Mouse (Mus musculus) megakaryocyte, adult 5-6 weeks (primary cell): ENCODE results near the gene Unc5c. TPM values are rescaled to one million over a fixed set of nuclear protein-coding genes. Genes with fewer than 3 reads are reported as not detected.
A peak's percentile ranks its signal among the peaks of the same experiment; 100 is the strongest.

Source experiments
- ATAC-seq: 2 replicates; pipeline ENCODE4 v1.8.0; 2016; ENCODE audit warnings: mild to moderate bottlenecking, inconsistent platforms; ENCODE audit not compliant: poor library complexity, severe bottlenecking
- total RNA-seq, 2 experiments: library from RNA; stranded (forward) in 1 of 2; stranded (reverse) in 1 of 2; fragments of 153-499, 151-499 nt in 1 of 2; fragments of 221-1000, 200-1000 nt in 1 of 2; gene quantifications; 2 replicates each; pipeline versions ENCODE4 v1.2.3 to v1.2.4; 2015 to 2017

Gene Unc5c
- total RNA-seq, 2 experiments from 2014 or later = 1.2 to 2.3 TPM

- ATAC-seq = peak; percentile 72
Measured at GRCm38 (mm10) chr3:141691418-141691817, 226.4 kb downstream of the Unc5c start.

DNA sequence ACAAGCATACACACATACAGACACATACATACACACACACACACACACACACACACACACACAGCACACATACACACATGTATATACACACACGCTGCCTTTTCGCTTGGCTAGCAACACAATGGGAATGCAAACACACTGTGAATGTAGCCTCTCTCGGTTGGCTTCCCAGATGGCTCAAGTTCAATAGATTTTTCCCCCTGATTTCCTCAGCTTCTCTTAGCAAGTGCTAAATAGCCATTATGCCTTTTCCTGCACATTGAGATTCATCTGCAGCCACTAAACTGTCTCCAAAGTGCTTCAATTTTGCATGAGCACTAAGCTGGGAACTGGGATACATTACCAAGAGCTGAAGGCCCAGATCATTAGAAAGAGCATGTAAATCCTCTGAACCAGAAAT is 226.8 kb downstream of the Unc5c start:
- no peak for ATAC-seq

- ATAC-seq = peak; percentile 45; the same call in 1 of the 2 replicates
Measured at GRCm38 (mm10) chr3:141699177-141699576, 234.2 kb downstream of the Unc5c start.

GRCm38 (mm10) chr3:141701381-141701909 is 236.4 kb downstream of the Unc5c start:
- ATAC-seq = peak; percentile 43

GRCm38 (mm10) chr3:141711601-141712000 is 246.6 kb downstream of the Unc5c start:
- no peak for ATAC-seq

DNA sequence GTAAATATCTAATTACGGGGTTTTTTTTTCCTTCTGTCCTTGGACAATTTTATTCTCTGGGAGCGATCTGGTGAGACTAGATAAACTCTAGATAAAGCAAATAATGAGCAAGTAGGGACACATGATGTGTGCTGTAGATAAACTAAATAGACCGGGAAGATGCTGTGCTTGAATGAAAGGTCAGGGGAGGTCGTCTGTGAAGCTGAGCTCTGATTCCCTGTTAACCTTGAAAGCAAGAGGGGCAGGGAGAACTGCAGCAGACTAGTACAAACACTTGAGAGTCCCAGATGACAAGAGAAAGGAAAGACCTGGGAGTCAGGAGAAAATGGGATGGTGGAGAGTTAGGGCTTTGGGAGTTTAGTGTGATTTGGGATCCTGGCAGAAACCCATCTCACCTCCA is 251.4 kb downstream of the Unc5c start:
- no peak for ATAC-seq

- no peak for ATAC-seq
Measured at GRCm38 (mm10) chr3:141719050-141719449, 254.0 kb downstream of the Unc5c start.

GRCm38 (mm10) chr3:141724499-141724898 is 259.5 kb downstream of the Unc5c start:
- ATAC-seq = no peak

DNA sequence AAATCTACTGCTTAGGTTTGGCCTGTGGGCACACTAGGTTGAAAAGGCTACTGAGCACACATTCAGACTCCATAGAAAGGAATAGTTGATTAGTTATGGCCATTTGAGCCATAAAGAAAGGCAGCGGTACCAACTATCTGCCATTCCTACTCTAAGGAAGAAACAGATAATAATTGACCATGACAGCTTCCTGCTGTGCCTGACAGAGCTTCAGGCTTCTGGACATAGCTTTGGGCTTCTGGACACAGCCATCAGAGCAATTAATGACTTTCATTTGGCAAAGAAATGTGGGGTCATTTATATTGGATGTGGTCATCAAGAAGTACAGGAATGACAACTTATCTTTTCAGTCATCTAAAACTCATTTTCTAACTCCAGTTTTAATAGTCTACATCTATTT is 260.4 kb downstream of the Unc5c start:
- ATAC-seq = no peak

DNA sequence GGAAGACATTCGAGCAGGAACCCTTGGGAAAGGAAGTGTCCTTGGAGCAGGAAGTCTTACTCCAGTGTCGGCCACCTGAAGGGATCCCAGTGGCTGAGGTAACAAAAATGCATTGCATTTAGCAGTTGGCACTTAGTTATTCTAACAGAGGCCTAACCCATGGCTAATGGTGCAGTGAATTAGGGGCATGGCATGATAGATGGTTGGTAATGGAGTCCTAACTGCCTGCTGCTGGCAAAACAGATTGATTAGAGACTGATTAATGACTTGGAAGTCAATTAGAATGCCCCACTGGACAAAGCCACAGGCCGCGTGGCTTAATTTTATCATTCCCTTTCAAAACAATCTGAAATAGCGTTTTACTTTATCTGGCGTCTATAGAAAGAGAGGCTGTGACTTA is 268.8 kb downstream of the Unc5c start:
- ATAC-seq = no peak

DNA sequence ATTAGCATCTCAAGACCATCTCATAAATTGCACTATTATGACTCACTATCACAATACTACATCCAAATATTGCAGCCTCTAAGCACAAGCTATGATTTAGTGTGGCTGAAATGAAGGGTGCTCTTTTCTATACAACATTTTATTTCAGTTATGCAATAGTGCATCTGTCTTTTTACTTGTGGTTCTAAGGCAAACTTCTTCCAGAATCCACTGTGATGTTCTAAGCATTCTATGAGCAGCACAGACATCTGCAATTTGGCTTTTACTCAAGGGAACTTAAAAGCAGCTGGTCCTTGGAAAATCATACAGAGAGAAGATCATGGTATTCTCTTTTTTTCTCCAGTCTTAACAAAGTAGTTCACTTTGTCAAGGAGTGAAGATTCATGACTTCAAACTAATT is 270.3 kb downstream of the Unc5c start:
- ATAC-seq = no peak

DNA sequence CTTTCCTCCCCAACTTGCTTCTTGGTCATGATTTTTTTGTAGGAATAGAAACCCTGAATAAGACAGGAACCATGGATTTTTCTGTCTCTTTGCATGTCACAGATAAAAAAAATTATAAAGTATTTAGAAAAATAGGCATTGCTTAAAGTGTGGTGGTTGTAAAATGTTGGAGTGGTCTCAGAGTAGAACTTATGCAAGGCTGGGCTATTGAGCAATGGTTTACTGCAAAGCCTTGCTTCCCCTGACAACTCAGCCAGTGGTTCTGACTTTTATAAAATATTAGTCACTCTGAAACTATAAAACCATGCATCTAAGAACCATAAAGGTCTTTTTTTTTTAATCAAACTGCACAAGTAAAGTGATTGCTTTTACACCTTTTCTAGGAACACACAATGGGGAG is 280.3 kb downstream of the Unc5c start:
- no peak; the same call in 1 of the 2 replicates for ATAC-seq

GRCm38 (mm10) chr3:141748694-141749381 is 283.8 kb downstream of the Unc5c start:
- ATAC-seq = no peak

GRCm38 (mm10) chr3:141752172-141752571 is 287.2 kb downstream of the Unc5c start:
- no peak for ATAC-seq

DNA sequence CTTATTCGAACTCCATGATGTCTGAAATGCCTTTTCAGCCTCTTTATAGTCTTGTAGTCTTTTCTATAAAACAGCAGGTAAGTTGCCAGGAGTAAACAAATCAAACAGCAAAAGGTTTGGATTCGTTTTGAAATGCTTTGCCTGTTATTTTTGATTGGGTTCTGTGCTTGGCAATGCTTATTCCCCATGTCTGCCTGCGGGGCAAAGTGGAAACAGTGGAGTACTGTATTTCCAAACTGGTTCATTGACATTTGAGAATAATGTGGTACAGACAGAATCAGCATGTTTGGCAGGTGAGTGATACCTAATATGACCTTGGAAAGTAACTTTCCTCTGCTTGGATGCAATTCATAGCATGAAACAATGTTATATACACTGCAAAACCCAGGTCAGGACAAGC is 292.2 kb downstream of the Unc5c start:
- no peak for ATAC-seq

DNA sequence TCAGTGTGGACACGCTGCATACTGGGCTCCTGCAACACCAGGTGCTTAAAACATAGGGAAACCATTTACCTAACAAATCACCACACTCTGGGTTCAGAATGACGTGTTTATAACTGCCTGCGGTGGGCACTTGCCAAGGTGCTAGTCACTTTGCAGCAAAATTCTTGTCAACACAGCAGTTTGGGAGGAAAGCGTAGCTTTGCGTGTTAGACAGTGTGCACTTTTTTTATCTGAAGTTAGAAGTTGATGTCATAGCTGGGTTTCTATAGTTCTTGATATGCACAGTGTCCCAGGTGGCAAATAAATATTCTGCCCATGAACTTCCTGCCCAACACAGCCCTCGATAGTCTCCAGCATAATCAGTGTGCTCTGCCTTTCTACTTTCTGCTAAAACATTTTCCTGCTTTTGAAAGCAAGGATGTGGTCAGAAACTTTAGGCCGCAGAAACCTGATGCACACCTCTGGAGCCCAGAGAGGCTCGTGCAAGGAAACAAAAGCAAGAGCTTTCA is 313.4 kb downstream of the Unc5c start:
- ATAC-seq = peak; percentile 37; the same call in 1 of the 2 replicates

GRCm38 (mm10) chr3:141779186-141779585 is 314.2 kb downstream of the Unc5c start:
- no peak for ATAC-seq

GRCm38 (mm10) chr3:141782553-141782952 is 317.5 kb downstream of the Unc5c start:
- ATAC-seq = no peak

GRCm38 (mm10) chr3:141791026-141791780 is 326.2 kb downstream of the Unc5c start:
- no peak for ATAC-seq

- no peak for ATAC-seq
Measured at GRCm38 (mm10) chr3:141792106-141792505, 327.1 kb downstream of the Unc5c start.

DNA sequence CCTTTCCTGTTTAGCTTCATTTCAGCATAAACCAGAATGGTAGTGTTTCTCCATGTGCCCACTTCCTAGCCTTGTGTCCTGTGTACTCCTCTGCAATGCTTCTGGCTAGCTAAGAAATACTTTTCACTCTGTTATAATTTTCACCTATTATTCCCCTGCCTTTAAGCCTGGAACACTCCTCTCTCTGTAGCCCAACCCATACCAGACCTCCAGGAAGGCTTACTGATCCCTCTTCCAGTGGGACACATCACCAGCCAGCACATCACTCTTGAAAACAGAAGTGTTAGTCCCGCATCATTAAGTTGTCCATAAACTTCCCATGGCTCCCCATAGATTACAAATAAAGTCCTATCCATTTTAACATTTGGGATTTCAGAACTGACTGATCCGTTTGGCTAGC is 328.7 kb downstream of the Unc5c start:
- no peak for ATAC-seq

DNA sequence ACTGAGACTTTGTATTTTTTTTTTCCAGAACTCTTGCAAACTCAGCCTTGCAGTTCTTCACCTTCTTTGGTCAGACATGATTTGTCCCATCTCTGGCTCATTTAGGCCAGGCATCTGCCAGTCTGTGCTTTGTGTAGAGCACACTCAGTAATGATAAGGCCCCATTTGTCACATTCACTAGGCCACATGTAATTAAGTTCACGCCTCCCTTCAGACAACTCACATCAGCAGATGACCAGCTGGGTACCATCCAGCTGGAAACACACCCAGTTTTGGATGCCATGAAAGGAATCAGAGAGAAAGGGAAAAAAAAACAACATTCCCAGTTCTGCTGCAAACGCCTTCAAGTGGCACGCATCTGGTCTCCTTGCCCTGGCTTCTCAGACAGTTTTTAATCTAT is 329.4 kb downstream of the Unc5c start:
- ATAC-seq = no peak
